Mouse (Mus musculus): ENCODE results near the gene Vmn2r61. TPM values are rescaled to one million over a fixed set of nuclear protein-coding genes. Genes with fewer than 3 reads are reported as not detected.

The Vmn2r61 gene
- polyA plus RNA-seq (2014; fragmentation: Nextera tagmentation; extraction: Ambion mirVana), result not detected in 2 replicates

DNA sequence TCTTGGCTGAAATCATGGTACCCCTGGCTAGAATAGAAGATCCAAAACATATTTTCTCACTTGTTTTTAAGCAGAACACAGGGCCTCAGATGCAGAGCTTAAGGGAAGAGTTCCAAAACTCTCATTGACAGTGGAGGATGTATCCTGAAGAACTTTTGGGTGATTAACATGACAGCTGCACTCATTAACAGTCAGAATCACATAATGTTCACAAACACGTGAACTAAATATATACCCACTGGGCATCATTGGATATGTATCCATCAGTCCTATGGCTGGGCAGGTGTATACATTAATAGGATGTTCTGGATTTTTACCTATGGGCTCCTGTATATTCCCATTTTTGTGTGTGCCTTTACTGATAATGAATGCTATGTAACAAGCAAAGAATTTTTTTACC, at the start of gene Vmn2r61:
Gene Vmn2r61 (plus strand): TSS at position 301 of the 400 bp plus-strand sequence.
- Histone ChIP-seq H3K4me1 (replicated peaks; ENCODE audit: control insufficient read depth, insufficient read depth, low read length) (no peaks in the 10 kb centered on the region), H3K9me3 (ENCODE audit: control insufficient read depth, low read length) (peaks cover 5% of the 10 kb centered on the region; the same call in 1 of the 2 replicates), H3K36me3 (ENCODE audit: control insufficient read depth, insufficient read depth, low read length) (no peaks in the 10 kb centered on the region), H3K27me3 (replicated peaks; ENCODE audit: control insufficient read depth, insufficient read depth, low read length) (no peaks in the 10 kb centered on the region), H3K4me3 (ENCODE audit: low read depth, low read length) (no peak within 1 kb of the TSS), H3K27ac (ENCODE audit: low read depth, low read length) (no peak within 1 kb of the TSS), H3K4me2 (no peak within 1 kb of the TSS), H3K9ac (ENCODE audit: low read depth, low read length) (no peak within 1 kb of the TSS)
- ATAC-seq (replicated peaks; ENCODE audit: low FRiP score) (no peak), DNase-seq (ENCODE audit: low spot score) (no peak)
- WGBS, result 87% methylated on average over 1 of the region's 1 CpGs

Other genes starting within 250 kb of the Vmn2r61 start
- not detected in 2 replicates for gene Vmn2r59, start 201.0 kb upstream of the Vmn2r61 start, polyA plus RNA-seq (2014; fragmentation: Nextera tagmentation; extraction: Ambion mirVana)
- gene Vmn2r60, start 152.3 kb upstream of the Vmn2r61 start, polyA plus RNA-seq (2014; fragmentation: Nextera tagmentation; extraction: Ambion mirVana), result not detected in 2 replicates
- gene 4933421I07Rik, start 188.1 kb downstream of the Vmn2r61 start, polyA plus RNA-seq (2014; fragmentation: Nextera tagmentation; extraction: Ambion mirVana), result not detected in 2 replicates
- gene Zfp141, start 245.7 kb downstream of the Vmn2r61 start, polyA plus RNA-seq (2014; fragmentation: Nextera tagmentation; extraction: Ambion mirVana), result 12.3 and 14.1 TPM in 2 replicates

All from liver, embryonic 11.5 days (tissue).